ENCODE assay signal across 29 mouse cellular contexts in genomic region chr4:154081974-154082373, GRCm38 (mm10). TPM values are rescaled to one million over a fixed set of nuclear protein-coding genes. Genes with fewer than 3 reads are reported as not detected.
DNase-seq lines count a peak whose midpoint lies in the region; ATAC-seq lines count a peak whose summit lies in the region.
"Had no signal": no experiment of that assay in that cellular context is flagged by ENCODE, and none has a peak within 500 bp of the region (broad histone marks: within the 10 kb centered on the region; RNA-seq: fewer than 3 reads in every experiment).

No protein-coding gene starts in this region.

- 0 out of 2 replicates have a peak overlapping the region, but pooled peaks have one; percentile 45 for H3K4me2 ChIP-seq in embryonic facial prominence, embryonic 13.5 days
- peak overlapping the region; percentile 34 for H3K4me2 ChIP-seq in embryonic facial prominence, embryonic 15.5 days (replicated peaks)
- H3K4me2 ChIP-seq in limb, embryonic 15.5 days: peak overlapping the region; percentile 33; the same call in 1 of the 2 replicates

- no peaks in the 10 kb centered on the region for H3K4me1 ChIP-seq in embryonic facial prominence, embryonic 13.5 days
- H3K4me1 ChIP-seq in embryonic facial prominence, embryonic 10.5 days: peaks cover 10% of the 10 kb centered on the region
- 0 out of 2 replicates have a peak, but pooled peaks cover 8% of the 10 kb centered on the region for H3K4me1 ChIP-seq in embryonic facial prominence, embryonic 15.5 days
- peaks cover 10% of the 10 kb centered on the region for H3K4me1 ChIP-seq in limb, embryonic 15.5 days

- WGBS in embryonic facial prominence, embryonic 13.5 days: 4% methylated on average over 1 of the region's 1 CpGs
- WGBS in embryonic facial prominence, embryonic 10.5 days: 15% methylated on average over 1 of the region's 1 CpGs
- WGBS in embryonic facial prominence, embryonic 15.5 days: 16% methylated on average over 1 of the region's 1 CpGs
- 8% methylated on average over 1 of the region's 1 CpGs for WGBS in limb, embryonic 15.5 days

- ATAC-seq in embryonic facial prominence, embryonic 13.5 days (ENCODE audit: insufficient number of reproducible peaks, insufficient read depth, low FRiP score, low TSS enrichment, low read depth): no peak
- ATAC-seq in embryonic facial prominence, embryonic 15.5 days (ENCODE audit: insufficient number of reproducible peaks, low FRiP score, low TSS enrichment, low read depth): no peak
- ATAC-seq in limb, embryonic 15.5 days (ENCODE audit: insufficient number of reproducible peaks, low FRiP score, low TSS enrichment, low read depth): no peak
- ATAC-seq: CD4-positive, CD25-positive, alpha-beta regulatory T cell, adult 4 months; forebrain, embryonic 14.5 days; hindbrain, embryonic 16.5 days; inflammation-experienced regulatory T-cells, adult 6 months had no signal

- H3K27ac ChIP-seq in embryonic facial prominence, embryonic 13.5 days: peak overlapping the region; percentile 4; the same call in 1 of the 2 replicates
- H3K27ac ChIP-seq in embryonic facial prominence, embryonic 10.5 days (replicated peaks): no peak overlapping the region
- H3K27ac ChIP-seq in embryonic facial prominence, embryonic 15.5 days (replicated peaks): 0 out of 2 replicates have a peak overlapping the region, but pooled peaks have one; percentile 0
- no peak overlapping the region for H3K27ac ChIP-seq in limb, embryonic 15.5 days
- H3K27ac ChIP-seq: embryonic facial prominence, embryonic 12.5 days; forebrain, embryonic 10.5 days; gastrocnemius, adult 2 months; heart, embryonic 10.5 days; hindbrain, embryonic 12.5 days had no signal

- no peak for DNase-seq in embryonic facial prominence, embryonic 10.5 days (ENCODE audit: low spot score)
- peak; percentile 94 for DNase-seq in R1 (ENCODE audit: low read depth, low spot score)
- no peak for DNase-seq in heart, adult 11 months
- DNase-seq in embryo, embryonic 11 days: no peak
- DNase-seq in testis, postnatal 14 days (ENCODE audit: low spot score): no peak
- DNase-seq: adrenal gland, adult 2 months; adrenal gland, postnatal 25 days; B cell, adult 2 months; cerebellum, adult 18-20 months; cerebellum, adult 9-11 months; gastrocnemius, adult 2 months; gastrocnemius, postnatal 36 days; heart, adult 18-20 months; heart, postnatal 10 days; heart, postnatal 4 days had no signal

- H3K36me3 ChIP-seq in embryonic facial prominence, embryonic 13.5 days: no peaks in the 10 kb centered on the region
- H3K36me3 ChIP-seq in embryonic facial prominence, embryonic 10.5 days (replicated peaks): no peaks in the 10 kb centered on the region
- H3K36me3 ChIP-seq in embryonic facial prominence, embryonic 15.5 days: no peaks in the 10 kb centered on the region
- H3K36me3 ChIP-seq in limb, embryonic 15.5 days: no peaks in the 10 kb centered on the region
- H3K36me3 ChIP-seq: embryonic facial prominence, embryonic 12.5 days; forebrain, embryonic 10.5 days; G1E; heart, embryonic 10.5 days; hindbrain, embryonic 12.5 days had no signal

- H3K9me3 ChIP-seq in embryonic facial prominence, embryonic 13.5 days: no peaks in the 10 kb centered on the region; the same call in 1 of the 2 replicates
- H3K9me3 ChIP-seq in embryonic facial prominence, embryonic 10.5 days: no peaks in the 10 kb centered on the region
- H3K9me3 ChIP-seq in embryonic facial prominence, embryonic 15.5 days (replicated peaks): no peaks in the 10 kb centered on the region
- no peaks in the 10 kb centered on the region for H3K9me3 ChIP-seq in limb, embryonic 15.5 days
- H3K9me3 ChIP-seq: embryonic facial prominence, embryonic 12.5 days; forebrain, embryonic 10.5 days; heart, embryonic 10.5 days; hindbrain, embryonic 12.5 days had no signal

- H3K4me3 ChIP-seq in embryonic facial prominence, embryonic 13.5 days: 0 out of 2 replicates have a peak overlapping the region, but pooled peaks have one; percentile 34
- H3K4me3 ChIP-seq in embryonic facial prominence, embryonic 10.5 days: no peak overlapping the region
- H3K4me3 ChIP-seq in embryonic facial prominence, embryonic 15.5 days (replicated peaks): no peak overlapping the region; the same call in 1 of the 2 replicates
- H3K4me3 ChIP-seq in limb, embryonic 15.5 days: no peak overlapping the region
- H3K4me3 ChIP-seq: erythroblast, embryonic 14.5 days; gastrocnemius, adult 2 months had no signal

- no peak overlapping the region for H3K9ac ChIP-seq in embryonic facial prominence, embryonic 13.5 days
- no peak overlapping the region for H3K9ac ChIP-seq in embryonic facial prominence, embryonic 15.5 days
- H3K9ac ChIP-seq in limb, embryonic 15.5 days: no peak overlapping the region
- H3K9ac ChIP-seq: embryonic facial prominence, embryonic 12.5 days; hindbrain, embryonic 12.5 days had no signal

- H3K27me3 ChIP-seq in embryonic facial prominence, embryonic 13.5 days: peaks cover 55% of the 10 kb centered on the region
- H3K27me3 ChIP-seq in embryonic facial prominence, embryonic 10.5 days (replicated peaks; ENCODE audit: low read depth, poor library complexity, severe bottlenecking): peaks cover 56% of the 10 kb centered on the region
- peaks cover 37% of the 10 kb centered on the region for H3K27me3 ChIP-seq in embryonic facial prominence, embryonic 15.5 days
- peaks cover 57% of the 10 kb centered on the region for H3K27me3 ChIP-seq in limb, embryonic 15.5 days

RNA-seq across cellular contexts. Expression of gene Ccdc27, which starts 39.5 kb away (rescaled TPM):
- polyA plus RNA-seq in embryonic facial prominence, embryonic 13.5 days (2015; fragmentation: Nextera tagmentation; extraction: Ambion mirVana): not detected in 2 replicates
- not detected in 2 replicates for polyA plus RNA-seq in embryonic facial prominence, embryonic 10.5 days (2016; fragmentation: Nextera tagmentation; extraction: Ambion mirVana)
- polyA plus RNA-seq in embryonic facial prominence, embryonic 15.5 days (2015; fragmentation: Nextera tagmentation; extraction: Ambion mirVana): 0.15 and 0.20 TPM in 2 replicates
- polyA plus RNA-seq in limb, embryonic 15.5 days (2015; fragmentation: Nextera tagmentation; extraction: Ambion mirVana): not detected in 2 replicates
- polyA plus RNA-seq: adrenal gland, adult 2 months; CD4-positive, CD25-positive, alpha-beta regulatory T cell, adult 4 months; embryonic facial prominence, embryonic 12.5 days; erythroblast, embryonic 14.5 days; forebrain, embryonic 10.5 days; forebrain, embryonic 14.5 days; G1E; heart, embryonic 10.5 days; heart, embryonic 14.5 days; hindbrain, embryonic 12.5 days; hindbrain, embryonic 16.5 days; inflammation-experienced regulatory T-cells, adult 6 months had no signal

RNA-seq across cellular contexts. Expression of gene Smim1, which starts 55.9 kb away (rescaled TPM):
- 12.5 and 16.8 TPM in 2 replicates for polyA plus RNA-seq in embryonic facial prominence, embryonic 13.5 days (2015; fragmentation: Nextera tagmentation; extraction: Ambion mirVana)
- polyA plus RNA-seq in embryonic facial prominence, embryonic 10.5 days (2016; fragmentation: Nextera tagmentation; extraction: Ambion mirVana): 19.3 and 24.5 TPM in 2 replicates
- polyA plus RNA-seq in embryonic facial prominence, embryonic 15.5 days (2015; fragmentation: Nextera tagmentation; extraction: Ambion mirVana): 28.4 TPM in 2 replicates
- polyA plus RNA-seq in limb, embryonic 15.5 days (2015; fragmentation: Nextera tagmentation; extraction: Ambion mirVana): 17.6 and 24.6 TPM in 2 replicates

RNA-seq across cellular contexts. Expression of gene Trp73, which starts 58.0 kb away (rescaled TPM):
- 4.5 and 5.7 TPM in 2 replicates for polyA plus RNA-seq in embryonic facial prominence, embryonic 13.5 days (2015; fragmentation: Nextera tagmentation; extraction: Ambion mirVana)
- polyA plus RNA-seq in embryonic facial prominence, embryonic 10.5 days (2016; fragmentation: Nextera tagmentation; extraction: Ambion mirVana): 0.59 and 0.97 TPM in 2 replicates
- polyA plus RNA-seq in embryonic facial prominence, embryonic 15.5 days (2015; fragmentation: Nextera tagmentation; extraction: Ambion mirVana): 9.3 and 9.8 TPM in 2 replicates
- polyA plus RNA-seq in limb, embryonic 15.5 days (2015; fragmentation: Nextera tagmentation; extraction: Ambion mirVana): 3.4 and 3.9 TPM in 2 replicates
- polyA plus RNA-seq: CD4-positive, CD25-positive, alpha-beta regulatory T cell, adult 4 months; G1E had no signal

Comparison
In these comparisons a context has a peak if more than half of its experiments do, and no peak if none do; other contexts are left out.
1. H3K27ac ChIP-seq: peak in embryonic facial prominence, embryonic 13.5 days (single experiment) and embryonic facial prominence, embryonic 15.5 days (single experiment); none in embryonic facial prominence, embryonic 10.5 days (single experiment) and limb, embryonic 15.5 days (single experiment).
2. Peak in every context shown above with its lines, with median percentiles within 50 percentile points of each other: H3K4me2 ChIP-seq.